Mouse (Mus musculus) neural tube, embryonic 11.5 days (tissue): Measurements from ENCODE around the gene Uts2b. TPM values are rescaled to one million over a fixed set of nuclear protein-coding genes. Genes with fewer than 3 reads are reported as not detected.

Source experiments
- ATAC-seq: fragments of 200-750 bp; cut with Nextera tagmentation; 2 replicates; pipeline ENCODE4 v1.8.0; 2017; ENCODE audit warnings: moderate number of reproducible peaks, mild to moderate bottlenecking, moderate TSS enrichment, moderate library complexity; ENCODE audit not compliant: insufficient read depth, low FRiP score, low TSS enrichment
- DNase-seq: peaks from one replicate; pipeline ENCODE4 v3.0.0-alpha.2; 2015; ENCODE audit warnings: low spot score
- H3K27ac ChIP-seq: fragments of 300-500 bp; sonication (generic); 2 replicates; pipeline ENCODE4 v1.5.1; 2014; ENCODE audit warnings: low read depth, mild to moderate bottlenecking, low read length
- H3K27me3 ChIP-seq: fragments of 300-500 bp; sonication (generic); 2 replicates; pipeline ENCODE4 v1.6.1; 2014; ENCODE audit warnings: mild to moderate bottlenecking, low read length, mixed read lengths; ENCODE audit not compliant: control insufficient read depth, insufficient read depth
- H3K36me3 ChIP-seq: fragments of 300-500 bp; sonication (generic); 2 replicates; pipeline ENCODE4 v1.6.1; 2014; ENCODE audit warnings: mild to moderate bottlenecking, low read length, moderate library complexity, mixed read lengths; ENCODE audit not compliant: control insufficient read depth, insufficient read depth
- H3K4me1 ChIP-seq: fragments of 300-500 bp; sonication (generic); 2 replicates; pipeline ENCODE4 v1.6.1; 2014; ENCODE audit warnings: low read length, mixed read lengths; ENCODE audit not compliant: control insufficient read depth, insufficient read depth
- H3K4me2 ChIP-seq: fragments of 300-500 bp; sonication (generic); 2 replicates; pipeline ENCODE4 v1.6.1; 2014; ENCODE audit warnings: low read depth, mild to moderate bottlenecking, moderate library complexity
- H3K4me3 ChIP-seq: fragments of 300-500 bp; sonication (generic); 2 replicates; pipeline ENCODE4 v1.5.1; 2014; ENCODE audit warnings: low read depth, low read length
- H3K9ac ChIP-seq: fragments of 300-500 bp; sonication (generic); 2 replicates; pipeline ENCODE4 v1.6.1; 2014; ENCODE audit warnings: mild to moderate bottlenecking, low read length
- H3K9me3 ChIP-seq: fragments of 300-500 bp; sonication (generic); 2 replicates; pipeline ENCODE4 v1.6.1; 2016; ENCODE audit warnings: low read length; ENCODE audit not compliant: control insufficient read depth
- WGBS: fragments of 180-500 bp; shearing (Covaris S2); extraction: QIAGEN DNeasy Blood & Tissue Kit; methylation state at CpG from one replicate; pipeline ENCODE4 v1.1.7; 2014; 5-methylcytosine and 5-hydroxymethylcytosine counted together
- polyA plus RNA-seq: library from polyadenylated mRNA; unstranded; fragments of >200 nt; fragmentation: Nextera tagmentation; extraction: Ambion mirVana; gene quantifications from 2 replicates; pipeline ENCODE4 v1.2.1, GENCODE M21; 2014

The Uts2b gene
- polyA plus RNA-seq, 1 experiment from 2014 or later, result 10.7 TPM

GRCm38 (mm10) chr16:27385649-27386048 is 15.6 kb upstream of the Uts2b start:
- ATAC-seq (no peak), DNase-seq (no peak)
- H3K27ac ChIP-seq, result no peak overlapping the region
- no peak overlapping the region for H3K4me2 ChIP-seq
- WGBS, result 89% methylated on average over 1 of the region's 1 CpGs
- H3K36me3 ChIP-seq, result no peaks in the 10 kb centered on the region
- no peak overlapping the region for H3K4me3 ChIP-seq
- peaks cover 7% of the 10 kb centered on the region for H3K4me1 ChIP-seq
- H3K27me3 ChIP-seq, result no peaks in the 10 kb centered on the region
- no peak overlapping the region for H3K9ac ChIP-seq
- no peaks in the 10 kb centered on the region for H3K9me3 ChIP-seq

- Histone ChIP-seq H3K9ac (no peak overlapping the region), H3K27me3 (no peaks in the 10 kb centered on the region), H3K27ac (no peak overlapping the region), H3K4me3 (no peak overlapping the region), H3K4me1 (peaks cover under 1% of the 10 kb centered on the region), H3K36me3 (no peaks in the 10 kb centered on the region), H3K4me2 (no peak overlapping the region), H3K9me3 (no peaks in the 10 kb centered on the region)
- DNase-seq, result no peak
- no peak for ATAC-seq
- 76% methylated on average over 4 of the region's 4 CpGs for WGBS
These were observed 15.0 kb upstream of the Uts2b start for GRCm38 (mm10) chr16:27384893-27385603.

GRCm38 (mm10) chr16:27382217-27382616 is 12.2 kb upstream of the Uts2b start:
- ATAC-seq (no peak), DNase-seq (no peak)
- H3K4me3 ChIP-seq, result no peak overlapping the region
- H3K9me3 ChIP-seq, result no peaks in the 10 kb centered on the region
- 87% methylated on average over 4 of the region's 4 CpGs for WGBS
- H3K27me3 ChIP-seq, result no peaks in the 10 kb centered on the region
- no peak overlapping the region for H3K27ac ChIP-seq
- no peak overlapping the region for H3K9ac ChIP-seq
- H3K36me3 ChIP-seq, result no peaks in the 10 kb centered on the region
- no peak overlapping the region for H3K4me2 ChIP-seq
- H3K4me1 ChIP-seq, result no peaks in the 10 kb centered on the region

- H3K36me3 ChIP-seq, result no peaks in the 10 kb centered on the region
- H3K9ac ChIP-seq, result no peak overlapping the region
- no peak overlapping the region for H3K4me2 ChIP-seq
- H3K4me1 ChIP-seq, result no peaks in the 10 kb centered on the region
- H3K4me3 ChIP-seq, result no peak overlapping the region
- H3K27ac ChIP-seq, result no peak overlapping the region
- ATAC-seq, result no peak
- H3K27me3 ChIP-seq, result no peaks in the 10 kb centered on the region
- H3K9me3 ChIP-seq, result no peaks in the 10 kb centered on the region
- DNase-seq, result no peak
These were observed 6.5 kb upstream of the Uts2b start for GRCm38 (mm10) chr16:27376556-27376955.

- H3K27me3 ChIP-seq, result no peaks in the 10 kb centered on the region
- WGBS, result 85% methylated on average over 2 of the region's 2 CpGs
- no peak for ATAC-seq
These were observed 5.3 kb upstream of the Uts2b start for GRCm38 (mm10) chr16:27375318-27375717.

GRCm38 (mm10) chr16:27374139-27374538 is 4.1 kb upstream of the Uts2b start:
- Histone ChIP-seq H3K4me2 (no peak overlapping the region), H3K4me1 (no peaks in the 10 kb centered on the region), H3K9ac (no peak overlapping the region), H3K9me3 (no peaks in the 10 kb centered on the region), H3K27me3 (no peaks in the 10 kb centered on the region), H3K36me3 (no peaks in the 10 kb centered on the region), H3K4me3 (no peak overlapping the region), H3K27ac (no peak overlapping the region)
- ATAC-seq (no peak), DNase-seq (no peak)
- 76% methylated on average over 3 of the region's 3 CpGs for WGBS

More at GRCm38 (mm10) chr16:27375318-27375717, 5.3 kb upstream of the Uts2b start:
- Histone ChIP-seq H3K36me3 (no peaks in the 10 kb centered on the region), H3K4me3 (no peak overlapping the region), H3K27ac (no peak overlapping the region), H3K9me3 (no peaks in the 10 kb centered on the region), H3K9ac (no peak overlapping the region), H3K4me1 (no peaks in the 10 kb centered on the region), H3K4me2 (no peak overlapping the region)
- no peak for DNase-seq

- DNase-seq (no peak), ATAC-seq (no peak)
- H3K9ac ChIP-seq, result no peak overlapping the region
- no peak overlapping the region for H3K4me3 ChIP-seq
- 74% methylated on average over 2 of the region's 2 CpGs for WGBS
- no peaks in the 10 kb centered on the region for H3K9me3 ChIP-seq
- no peaks in the 10 kb centered on the region for H3K27me3 ChIP-seq
- no peak overlapping the region for H3K4me2 ChIP-seq
- H3K27ac ChIP-seq, result no peak overlapping the region
- H3K4me1 ChIP-seq, result no peaks in the 10 kb centered on the region
- H3K36me3 ChIP-seq, result no peaks in the 10 kb centered on the region
These were observed 661 bp upstream of the Uts2b start for GRCm38 (mm10) chr16:27370700-27371099.

GRCm38 (mm10) chr16:27360059-27360458 is 10.0 kb downstream of the Uts2b start:
- Histone ChIP-seq H3K27me3 (no peaks in the 10 kb centered on the region), H3K4me2 (no peak overlapping the region), H3K4me3 (no peak overlapping the region), H3K9ac (no peak overlapping the region), H3K4me1 (no peaks in the 10 kb centered on the region), H3K27ac (no peak overlapping the region), H3K9me3 (no peaks in the 10 kb centered on the region), H3K36me3 (no peaks in the 10 kb centered on the region)
- no peak for ATAC-seq
- 94% methylated on average over 1 of the region's 1 CpGs for WGBS
- no peak for DNase-seq

GRCm38 (mm10) chr16:27354464-27354863 is 15.6 kb downstream of the Uts2b start:
- no peak overlapping the region for H3K4me2 ChIP-seq
- H3K36me3 ChIP-seq, result no peaks in the 10 kb centered on the region
- 88% methylated on average over 2 of the region's 2 CpGs for WGBS
- H3K27ac ChIP-seq, result no peak overlapping the region
- no peaks in the 10 kb centered on the region for H3K27me3 ChIP-seq
- H3K9me3 ChIP-seq, result no peaks in the 10 kb centered on the region
- no peak overlapping the region for H3K9ac ChIP-seq
- no peaks in the 10 kb centered on the region for H3K4me1 ChIP-seq
- no peak for DNase-seq
- no peak overlapping the region for H3K4me3 ChIP-seq
- ATAC-seq, result no peak
